Mouse (Mus musculus) cerebellum, adult 18-20 months (tissue): ENCODE measurements around the gene Selplg.

Experiments
- DNase-seq, 2 experiments: peaks; one replicate each; pipeline ENCODE4 v3.0.0; 2021

The Selplg gene

GRCm38 (mm10) chr5:113832490-113832901, at the start of gene Selplg:
Selplg (minus strand) TSS chr5:113832644.
- DNase-seq: no peak

- DNase-seq: no peak
Measured at GRCm38 (mm10) chr5:113881136-113881535, 48.7 kb upstream of the Selplg start.

GRCm38 (mm10) chr5:113878943-113879617, 46.6 kb upstream of the Selplg start:
- no peak for DNase-seq

- peak in 1 of 2 experiments; percentile 38 for DNase-seq
Measured at GRCm38 (mm10) chr5:113877565-113877964, 45.1 kb upstream of the Selplg start.

GRCm38 (mm10) chr5:113876176-113876575, 43.7 kb upstream of the Selplg start:
- no peak for DNase-seq

GRCm38 (mm10) chr5:113875625-113876024, 43.2 kb upstream of the Selplg start:
- DNase-seq: no peak

- DNase-seq: no peak
Measured at GRCm38 (mm10) chr5:113874063-113875024, 41.9 kb upstream of the Selplg start.

GRCm38 (mm10) chr5:113872936-113873912, 40.8 kb upstream of the Selplg start:
- peak; percentile 58 to 69 for DNase-seq

- DNase-seq: peak in 1 of 2 experiments; percentile 42
Measured at GRCm38 (mm10) chr5:113871903-113872548, 39.6 kb upstream of the Selplg start.

- no peak for DNase-seq
Measured at GRCm38 (mm10) chr5:113870393-113871040, 38.1 kb upstream of the Selplg start.

- DNase-seq: peak; percentile 43 to 57
Measured at GRCm38 (mm10) chr5:113869132-113869531, 36.7 kb upstream of the Selplg start.

- no peak for DNase-seq
Measured at GRCm38 (mm10) chr5:113864992-113865391, 32.5 kb upstream of the Selplg start.

GRCm38 (mm10) chr5:113863994-113864393, 31.6 kb upstream of the Selplg start:
- DNase-seq: no peak

GRCm38 (mm10) chr5:113862418-113862817, 30.0 kb upstream of the Selplg start:
- peak; percentile 69 to 80 for DNase-seq

GRCm38 (mm10) chr5:113861294-113861693, 28.9 kb upstream of the Selplg start:
- DNase-seq: peak; percentile 39 to 52

- DNase-seq: no peak
Measured at GRCm38 (mm10) chr5:113858971-113859370, 26.5 kb upstream of the Selplg start.

GRCm38 (mm10) chr5:113858550-113858949, 26.1 kb upstream of the Selplg start:
- no peak for DNase-seq

- DNase-seq: peak in 1 of 2 experiments; percentile 43
Measured at GRCm38 (mm10) chr5:113857631-113858030, 25.2 kb upstream of the Selplg start.

GRCm38 (mm10) chr5:113856631-113857030, 24.2 kb upstream of the Selplg start:
- DNase-seq: no peak

GRCm38 (mm10) chr5:113855696-113856095, 23.3 kb upstream of the Selplg start:
- DNase-seq: peak in 1 of 2 experiments; percentile 20

- DNase-seq: no peak
Measured at GRCm38 (mm10) chr5:113855117-113855516, 22.7 kb upstream of the Selplg start.
